Mouse (Mus musculus): Measurements from ENCODE around the gene Olfr10.

Gene Olfr10

DNA sequence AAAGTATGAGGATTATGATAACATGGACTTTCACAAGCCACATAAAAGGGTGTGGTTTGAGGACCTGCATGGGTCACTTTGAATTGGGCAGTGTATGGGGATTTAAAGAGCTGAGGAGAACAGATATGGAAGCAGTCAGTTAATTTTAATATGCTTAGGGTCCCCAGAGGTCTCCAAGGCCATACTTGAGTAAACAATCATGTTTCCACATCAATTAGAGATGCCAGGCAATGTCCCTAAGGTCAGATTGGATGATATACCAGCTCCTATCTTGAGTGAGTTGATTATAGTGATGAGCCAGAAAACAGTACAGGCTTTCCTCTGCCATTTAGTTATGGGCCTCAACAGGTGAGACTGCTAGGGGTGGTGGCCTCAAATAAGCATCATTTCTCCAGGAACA, at the start of gene Olfr10:
Olfr10 (plus strand) TSS at position 301 of the 400 bp plus-strand sequence.
- no peak for TF ChIP-seq GATA4 (IDR thresholded peaks at IDR 0.05; ENCODE audit: insufficient replicate concordance, low read length)

DNA sequence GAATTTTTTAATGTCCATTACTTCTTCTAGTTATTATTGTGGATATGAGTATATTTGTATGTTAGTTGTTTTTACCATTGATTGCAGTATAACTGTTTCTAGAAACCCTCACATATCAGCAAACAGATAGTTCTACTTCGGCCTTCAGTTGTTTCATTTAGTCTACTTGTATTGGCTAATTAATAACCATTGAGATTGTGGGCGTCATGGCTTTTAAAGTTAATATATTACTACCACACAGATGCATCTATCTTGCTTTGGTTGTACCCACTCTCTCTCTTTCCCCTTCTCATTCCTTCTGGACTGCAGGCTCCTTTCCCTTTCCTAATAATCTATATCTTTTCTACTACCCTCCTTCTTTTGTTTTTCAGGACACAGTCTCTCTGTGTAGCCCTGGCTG, 45.2 kb upstream of the Olfr10 start:
- no peak for TF ChIP-seq GATA4 (IDR thresholded peaks at IDR 0.05; ENCODE audit: insufficient replicate concordance, low read length)

DNA sequence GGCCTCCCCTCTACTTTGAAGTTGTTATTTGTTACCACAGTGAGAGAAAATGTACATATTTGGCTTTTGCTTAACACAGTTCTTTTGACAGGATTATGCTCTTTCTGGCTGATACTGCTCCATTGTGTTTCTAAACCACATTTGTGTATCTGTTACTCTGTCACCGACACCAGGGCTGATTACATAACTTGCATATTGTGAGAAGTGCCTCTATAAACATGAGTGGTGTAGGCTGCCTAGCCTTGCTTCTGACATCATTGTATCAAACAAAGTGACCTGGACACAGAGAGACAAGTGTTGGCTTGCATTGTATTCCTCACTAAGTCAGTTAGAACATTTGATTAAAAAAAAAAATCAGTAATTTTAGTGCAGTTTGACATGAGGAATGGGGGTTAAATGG, 44.7 kb upstream of the Olfr10 start:
- no peak for TF ChIP-seq GATA4 (IDR thresholded peaks at IDR 0.05; ENCODE audit: insufficient replicate concordance, low read length)

DNA sequence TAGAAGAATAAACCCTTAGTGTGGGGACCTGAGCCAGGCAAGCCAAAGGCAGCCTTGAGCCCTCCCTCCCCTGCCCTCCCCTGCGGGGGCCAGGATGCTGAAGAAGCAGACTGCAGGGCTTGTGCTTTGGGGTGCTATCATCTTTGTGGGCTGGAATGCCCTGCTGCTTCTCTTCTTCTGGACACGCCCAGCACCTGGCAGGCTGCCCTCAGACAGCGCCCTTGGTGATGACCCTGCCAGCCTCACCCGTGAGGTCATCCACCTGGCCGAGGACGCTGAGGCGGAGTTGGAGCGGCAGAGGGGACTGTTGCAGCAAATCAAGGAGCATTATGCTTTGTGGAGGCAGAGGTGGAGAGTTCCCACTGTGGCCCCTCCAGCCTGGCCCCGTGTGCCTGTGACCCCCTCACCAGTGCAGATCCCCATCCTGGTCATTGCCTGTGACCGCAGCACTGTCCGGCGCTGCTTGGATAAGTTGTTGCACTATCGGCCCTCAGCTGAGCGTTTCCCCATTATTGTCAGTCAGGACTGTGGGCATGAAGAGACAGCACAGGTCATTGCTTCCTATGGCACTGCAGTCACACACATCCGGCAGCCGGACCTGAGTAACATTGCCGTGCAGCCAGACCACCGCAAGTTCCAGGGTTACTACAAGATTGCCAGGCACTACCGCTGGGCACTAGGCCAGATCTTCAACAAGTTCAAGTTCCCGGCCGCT, 43.8 kb upstream of the Olfr10 start:
- TF ChIP-seq GATA4 (IDR thresholded peaks at IDR 0.05; ENCODE audit: insufficient replicate concordance, low read length), result no peak

DNA sequence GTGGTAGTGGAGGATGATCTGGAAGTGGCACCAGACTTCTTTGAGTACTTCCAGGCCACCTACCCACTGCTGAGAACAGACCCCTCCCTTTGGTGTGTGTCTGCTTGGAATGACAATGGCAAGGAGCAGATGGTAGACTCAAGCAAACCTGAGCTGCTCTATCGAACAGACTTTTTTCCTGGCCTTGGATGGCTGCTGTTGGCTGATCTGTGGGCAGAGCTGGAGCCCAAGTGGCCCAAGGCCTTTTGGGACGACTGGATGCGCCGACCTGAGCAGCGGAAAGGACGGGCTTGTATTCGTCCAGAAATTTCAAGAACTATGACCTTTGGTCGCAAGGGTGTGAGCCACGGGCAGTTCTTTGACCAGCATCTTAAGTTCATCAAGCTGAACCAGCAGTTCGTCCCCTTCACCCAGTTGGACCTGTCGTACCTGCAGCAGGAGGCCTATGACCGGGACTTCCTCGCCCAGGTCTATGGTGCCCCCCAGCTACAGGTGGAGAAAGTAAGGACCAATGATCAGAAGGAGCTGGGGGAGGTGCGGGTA, 43.2 kb upstream of the Olfr10 start:
- no peak for TF ChIP-seq GATA4 (IDR thresholded peaks at IDR 0.05; ENCODE audit: insufficient replicate concordance, low read length)

DNA sequence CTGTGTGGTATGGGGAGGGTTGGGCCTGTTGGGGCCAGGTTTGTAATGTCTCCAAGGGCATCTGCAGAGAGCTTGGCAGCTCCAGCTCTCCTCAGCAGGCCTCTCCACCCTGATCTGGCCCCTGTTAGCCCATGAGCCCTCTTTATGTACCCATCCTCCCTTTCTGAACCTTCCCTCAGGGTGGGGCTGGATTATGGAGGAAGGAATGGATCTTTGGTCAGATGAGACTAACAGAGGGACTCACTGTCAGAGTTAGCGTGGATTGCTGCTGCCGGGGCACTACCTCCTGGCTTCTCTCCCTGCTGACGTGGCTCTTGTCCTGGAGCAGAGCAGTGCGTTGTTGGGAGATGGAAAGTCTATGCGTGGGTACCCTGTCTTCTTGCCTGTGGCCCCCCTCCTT, 42.3 kb upstream of the Olfr10 start:
- TF ChIP-seq GATA4 (IDR thresholded peaks at IDR 0.05; ENCODE audit: insufficient replicate concordance, low read length), result no peak

DNA sequence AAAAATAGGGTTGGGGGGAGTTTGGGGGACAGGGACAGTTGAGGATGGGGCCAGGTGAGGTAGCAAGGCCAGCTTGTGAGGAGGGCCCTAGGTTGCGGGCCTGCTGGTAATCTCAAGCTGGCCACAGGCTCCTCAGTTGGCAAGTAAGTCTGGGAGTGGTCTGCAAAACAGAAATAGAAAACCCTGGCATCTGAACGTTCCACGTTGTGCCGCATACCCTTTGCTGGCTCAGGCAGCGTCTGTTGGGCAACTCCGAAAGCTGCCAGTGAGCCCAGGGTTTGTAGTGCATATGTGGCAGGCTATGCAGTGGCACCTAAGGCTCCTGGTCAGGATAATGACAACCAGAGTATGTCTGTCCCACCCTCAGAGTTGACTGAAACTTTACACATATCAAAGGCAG, 41.4 kb upstream of the Olfr10 start:
- no peak for TF ChIP-seq GATA4 (IDR thresholded peaks at IDR 0.05; ENCODE audit: insufficient replicate concordance, low read length)

DNA sequence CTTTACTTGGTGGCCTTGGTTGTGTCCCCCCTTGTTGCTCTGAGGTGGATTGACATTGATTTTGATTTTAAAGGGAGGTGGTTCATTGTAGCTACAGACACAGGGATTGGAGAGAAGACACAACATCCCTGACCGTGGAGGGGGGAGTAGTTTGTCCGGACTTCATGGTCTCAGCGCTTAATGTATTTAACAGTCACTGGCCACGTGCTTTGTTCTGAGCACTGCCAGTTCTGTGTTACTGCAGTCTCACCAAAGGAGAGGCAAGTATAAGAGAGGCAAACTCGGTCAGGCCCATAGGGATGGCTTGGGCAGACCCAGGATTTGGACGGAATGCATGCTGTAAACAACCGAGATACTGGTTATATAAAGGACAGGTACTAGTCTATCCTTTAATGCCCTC, 40.5 kb upstream of the Olfr10 start:
- TF ChIP-seq GATA4 (IDR thresholded peaks at IDR 0.05; ENCODE audit: insufficient replicate concordance, low read length), result no peak

DNA sequence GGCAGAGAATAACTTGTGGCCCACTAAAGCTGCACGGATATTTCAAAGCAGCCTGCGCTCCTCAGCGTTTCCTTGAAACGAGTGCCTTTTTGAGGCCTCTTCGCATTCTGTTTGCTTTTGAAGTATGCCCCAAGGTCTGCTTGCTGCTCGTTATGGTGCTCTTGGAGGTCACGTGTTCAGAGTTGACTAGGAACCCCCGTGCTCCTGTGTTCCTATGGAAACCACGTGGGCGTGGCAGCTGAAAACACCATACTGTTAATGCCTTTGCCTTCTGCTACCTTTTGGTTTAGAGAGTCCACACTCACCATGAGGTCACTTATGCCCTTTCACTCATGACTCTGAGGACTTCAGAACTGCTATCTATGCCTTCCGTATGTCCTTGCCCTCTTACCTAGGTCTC, 39.9 kb upstream of the Olfr10 start:
- TF ChIP-seq GATA4 (IDR thresholded peaks at IDR 0.05; ENCODE audit: insufficient replicate concordance, low read length), result no peak

DNA sequence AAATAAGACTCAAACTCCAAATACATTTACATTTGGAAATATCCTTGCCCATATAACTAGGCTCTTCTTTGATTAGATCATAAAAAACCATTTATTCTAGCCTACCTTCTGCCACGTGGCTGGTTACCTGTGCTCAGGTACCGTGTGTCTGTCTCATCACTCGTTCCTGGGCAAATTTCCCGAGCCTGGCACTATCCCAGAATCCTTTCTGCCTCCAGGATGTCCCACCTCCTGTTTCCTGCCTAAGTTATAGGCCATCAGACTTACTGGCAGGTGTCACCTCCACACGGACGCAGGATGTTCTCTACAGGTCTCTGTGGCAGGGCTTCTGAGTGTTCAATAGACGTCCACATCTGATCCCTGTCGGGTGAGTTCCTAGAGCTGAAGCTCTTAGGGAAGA, 39.4 kb upstream of the Olfr10 start:
- TF ChIP-seq GATA4 (IDR thresholded peaks at IDR 0.05; ENCODE audit: insufficient replicate concordance, low read length), result no peak

DNA sequence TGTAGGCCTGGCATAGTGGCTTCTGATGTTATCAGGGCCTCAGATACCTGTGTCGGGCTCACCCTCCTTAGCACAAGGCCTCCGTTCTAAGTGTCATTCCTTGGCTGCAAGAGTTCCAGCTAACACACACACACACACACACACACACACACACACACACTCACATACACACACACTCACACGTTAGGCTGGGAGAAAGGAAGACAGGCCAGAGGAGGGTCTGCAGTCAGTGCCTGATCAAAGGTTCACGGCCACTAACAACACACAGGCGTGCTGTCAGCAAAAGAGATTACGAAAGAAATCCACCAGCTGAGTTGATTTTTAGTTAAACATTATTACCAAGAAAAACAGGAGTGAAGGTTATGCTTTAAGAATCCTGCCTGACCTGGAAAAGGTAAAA, 37.9 kb upstream of the Olfr10 start:
- no peak for TF ChIP-seq GATA4 (IDR thresholded peaks at IDR 0.05; ENCODE audit: insufficient replicate concordance, low read length)

DNA sequence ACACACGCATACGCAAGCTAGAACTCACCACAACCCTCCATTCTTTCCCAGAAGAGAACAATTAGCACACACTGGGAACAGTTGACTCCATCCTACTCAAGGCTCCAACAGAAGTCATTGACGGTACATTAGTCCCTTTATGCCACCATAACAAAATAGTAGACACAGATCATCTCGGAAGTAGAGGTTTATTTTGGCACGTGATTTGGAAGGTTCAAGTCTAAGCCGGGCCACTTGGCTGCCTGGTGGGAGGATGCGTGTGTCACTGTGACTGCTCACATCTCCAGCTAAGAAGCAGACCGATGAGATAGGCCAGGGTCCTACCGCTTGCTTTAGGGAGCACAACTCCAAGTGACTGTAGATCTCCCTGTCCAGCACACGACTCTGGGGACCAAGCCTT, 37.2 kb upstream of the Olfr10 start:
- no peak for TF ChIP-seq GATA4 (IDR thresholded peaks at IDR 0.05; ENCODE audit: insufficient replicate concordance, low read length)

DNA sequence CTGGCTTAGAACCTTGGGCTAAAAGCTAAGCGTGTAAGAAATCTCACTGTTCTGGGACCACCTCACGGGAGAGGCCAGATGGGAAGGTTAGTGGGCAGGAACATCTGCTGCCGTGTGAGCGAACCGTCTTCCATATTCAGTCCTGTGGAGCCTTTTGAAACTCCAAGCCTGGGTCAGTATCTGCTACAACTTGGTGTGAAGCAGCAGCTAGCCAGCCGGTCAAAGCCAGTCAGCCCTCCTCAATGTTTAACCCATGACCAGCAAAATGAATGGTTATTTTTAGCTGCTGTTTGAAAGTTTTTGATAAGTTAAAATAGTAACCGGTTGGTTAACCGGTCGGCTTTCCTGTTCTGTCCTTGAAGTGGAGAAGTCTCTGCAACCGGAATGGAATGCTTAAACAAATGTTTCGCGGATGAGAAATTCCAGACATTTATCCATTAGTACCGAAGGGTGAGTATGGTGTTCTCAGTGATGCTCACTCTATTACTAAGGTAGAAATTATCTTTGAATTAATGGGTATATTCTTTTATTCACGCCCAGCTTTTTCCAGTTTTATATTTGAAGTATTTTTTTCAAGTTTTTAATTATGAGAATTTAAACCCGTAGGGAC, 36.5 kb upstream of the Olfr10 start:
- TF ChIP-seq GATA4 (IDR thresholded peaks at IDR 0.05; ENCODE audit: insufficient replicate concordance, low read length), result no peak

DNA sequence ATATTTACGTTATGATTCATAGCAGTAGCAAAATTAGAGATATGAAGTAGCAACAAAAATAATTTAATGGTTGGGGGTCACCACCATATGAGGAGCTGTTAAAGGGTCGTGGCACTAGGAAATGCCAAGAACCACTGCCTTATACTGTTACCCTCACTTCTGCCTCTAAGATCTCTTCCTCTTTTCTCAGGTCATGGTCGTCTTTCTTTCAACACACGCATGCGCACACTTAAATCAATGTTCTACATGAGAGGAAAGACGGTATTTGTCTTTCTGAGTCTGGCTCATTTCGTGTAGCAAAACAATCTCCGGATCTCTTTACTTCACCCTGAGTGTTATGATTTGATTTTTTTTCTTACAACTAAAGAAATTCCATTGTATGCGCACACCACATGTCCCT, 34.8 kb upstream of the Olfr10 start:
- no peak for TF ChIP-seq GATA4 (IDR thresholded peaks at IDR 0.05; ENCODE audit: insufficient replicate concordance, low read length)

DNA sequence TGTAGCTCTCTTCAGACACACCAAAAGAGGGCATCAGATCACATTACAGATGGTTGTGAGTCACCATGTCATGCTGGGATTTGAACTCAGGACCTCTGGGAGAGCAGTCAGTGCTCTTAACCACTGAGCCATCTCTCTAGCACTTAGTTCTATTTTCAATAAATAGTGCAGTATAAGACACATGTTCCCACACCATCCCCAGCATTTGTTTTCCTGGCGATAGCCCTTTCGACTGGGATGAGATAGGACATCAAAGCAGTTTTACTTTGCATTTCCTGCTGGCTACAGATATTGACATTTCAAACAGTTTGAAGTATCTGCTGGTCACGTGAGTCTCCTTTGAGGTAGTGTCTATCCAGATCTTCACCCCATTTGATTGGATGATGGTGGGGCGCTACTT, 34.2 kb upstream of the Olfr10 start:
- TF ChIP-seq GATA4 (IDR thresholded peaks at IDR 0.05; ENCODE audit: insufficient replicate concordance, low read length), result no peak

DNA sequence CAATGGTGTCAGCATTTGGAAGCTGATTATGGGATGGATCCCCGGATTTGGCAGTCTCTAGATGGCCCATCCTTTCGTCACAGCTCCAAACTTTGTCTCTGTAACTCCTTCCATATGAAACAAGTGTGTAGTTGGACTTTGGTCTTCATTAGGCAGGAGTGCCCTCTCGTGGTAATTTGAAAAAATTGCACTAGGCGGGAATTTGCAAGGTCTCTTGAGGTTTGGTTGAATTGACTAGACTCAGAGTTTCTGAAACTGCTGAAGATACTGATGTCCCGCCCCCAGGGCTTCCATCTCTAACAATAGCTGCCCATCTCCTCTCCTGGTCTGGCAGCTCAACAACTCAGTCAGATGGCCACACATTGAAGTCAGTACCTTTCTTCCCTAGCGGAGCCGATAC, 33.2 kb upstream of the Olfr10 start:
- TF ChIP-seq GATA4 (IDR thresholded peaks at IDR 0.05; ENCODE audit: insufficient replicate concordance, low read length), result no peak

Data from liver, adult (tissue).